Mouse (Mus musculus) stomach, postnatal 0 days (tissue): ENCODE data around the gene Fam163a. TPM values are rescaled to one million over a fixed set of nuclear protein-coding genes. Genes with fewer than 3 reads are reported as not detected.
"Not testable (repeated sequence)": the region's sequence is repeated elsewhere in the genome, so short reads cannot be mapped to it uniquely, and the experiment has no call there.

Source experiments
- ATAC-seq: fragments of 200-750 bp; cut with Nextera tagmentation; 2 replicates; pipeline ENCODE4 v1.8.0; 2017; ENCODE audit not compliant: low FRiP score, low TSS enrichment
- DNase-seq: peaks from one replicate; pipeline ENCODE4 v3.0.0-alpha.2; 2016; ENCODE audit warnings: low spot score
- H3K27ac ChIP-seq: fragments of 300-500 bp; sonication (generic); replicated peaks from 2 replicates; pipeline ENCODE4 v1.5.1; 2014; ENCODE audit warnings: mild to moderate bottlenecking, control low read depth
- H3K27me3 ChIP-seq: fragments of 300-500 bp; sonication (generic); 2 replicates; pipeline ENCODE4 v1.6.1; 2014; ENCODE audit warnings: low read length; ENCODE audit not compliant: control insufficient read depth, insufficient read depth
- H3K36me3 ChIP-seq: fragments of 300-500 bp; sonication (generic); 2 replicates; pipeline ENCODE4 v1.6.1; 2014; ENCODE audit warnings: low read length, mixed read lengths; ENCODE audit not compliant: control insufficient read depth, insufficient read depth
- H3K4me1 ChIP-seq: fragments of 300-500 bp; sonication (generic); replicated peaks from 2 replicates; pipeline ENCODE4 v1.6.1; 2014; ENCODE audit warnings: antibody characterized with exemption; ENCODE audit not compliant: control insufficient read depth, insufficient read depth
- H3K4me2 ChIP-seq: fragments of 300-500 bp; sonication (generic); replicated peaks from 2 replicates; pipeline ENCODE4 v1.6.1; 2014; ENCODE audit warnings: low read depth, mild to moderate bottlenecking, control low read depth, moderate library complexity
- H3K4me3 ChIP-seq: fragments of 300-500 bp; sonication (generic); 2 replicates; pipeline ENCODE4 v1.5.1; 2014; ENCODE audit warnings: low read depth, low read length, control low read depth
- H3K9ac ChIP-seq: fragments of 300-500 bp; sonication (generic); 2 replicates; pipeline ENCODE4 v1.6.1; 2014; ENCODE audit warnings: mild to moderate bottlenecking, low read length, control low read depth, mixed read lengths
- H3K9me3 ChIP-seq: fragments of 300-500 bp; sonication (generic); 2 replicates; pipeline ENCODE4 v1.6.1; 2016; ENCODE audit warnings: low read length; ENCODE audit not compliant: control insufficient read depth
- CTCF ChIP-seq: IDR thresholded peaks from 2 replicates; pipeline ENCODE4 v1.5.1; 2016; ENCODE audit warnings: antibody characterized with exemption, low read depth, mild to moderate bottlenecking, moderate library complexity
- EP300 ChIP-seq: optimal IDR thresholded peaks from 2 replicates; pipeline ENCODE3; 2016; ENCODE audit warnings: antibody characterized with exemption
- WGBS: fragments of 180-500 bp; shearing (Covaris S2); extraction: QIAGEN DNeasy Blood & Tissue Kit; methylation state at CpG from one replicate; pipeline ENCODE4 v1.1.7; 2014; 5-methylcytosine and 5-hydroxymethylcytosine counted together
- polyA plus RNA-seq: library from polyadenylated mRNA; unstranded; fragments of >200 nt; fragmentation: Nextera tagmentation; extraction: Ambion mirVana; gene quantifications from 2 replicates; pipeline ENCODE4 v1.2.1, GENCODE M21; 2015

The Fam163a gene
- polyA plus RNA-seq: 1.2 and 1.5 TPM in 2 replicates

GRCm38 (mm10) chr1:156204656-156205131 is at the start of gene Fam163a:
Gene Fam163a, minus strand, starts transcription at chr1:156205026.
- peak within 1 kb of the TSS; percentile 37 for H3K4me3 ChIP-seq
- peak within 1 kb of the TSS; percentile 18; the same call in 1 of the 2 replicates for H3K9ac ChIP-seq
- no peak for TF ChIP-seq CTCF
- TF ChIP-seq EP300: no peak
- under 1% methylated on average over 39 of the region's 44 CpGs for WGBS
- H3K4me1 ChIP-seq: no peaks in the 10 kb centered on the region
- H3K4me2 ChIP-seq: peak within 1 kb of the TSS; percentile 50
- H3K27ac ChIP-seq: no peak within 1 kb of the TSS
- peaks cover 5% of the 10 kb centered on the region; the same call in 1 of the 2 replicates for H3K27me3 ChIP-seq
- no peaks in the 10 kb centered on the region for H3K9me3 ChIP-seq
- DNase-seq (peak; percentile 31), ATAC-seq (peak; percentile 45)
- H3K36me3 ChIP-seq: no peaks in the 10 kb centered on the region

- not testable (repeated sequence) for H3K4me2 ChIP-seq, H3K4me1 ChIP-seq, H3K36me3 ChIP-seq, H3K9ac ChIP-seq, H3K4me3 ChIP-seq, H3K27me3 ChIP-seq, H3K9me3 ChIP-seq, DNase-seq, ATAC-seq, H3K27ac ChIP-seq
- WGBS: 67% methylated on average over 4 of the region's 4 CpGs
Observed at GRCm38 (mm10) chr1:156251096-156251495, 46.3 kb upstream of the Fam163a start.

- Histone ChIP-seq H3K4me2 (no peak overlapping the region), H3K27ac (no peak overlapping the region), H3K9me3 (no peaks in the 10 kb centered on the region), H3K4me1 (no peaks in the 10 kb centered on the region), H3K4me3 (no peak overlapping the region), H3K36me3 (no peaks in the 10 kb centered on the region), H3K27me3 (no peaks in the 10 kb centered on the region), H3K9ac (no peak overlapping the region)
- no peak for ATAC-seq
- DNase-seq: no peak
- no peak for TF ChIP-seq CTCF
- no peak for TF ChIP-seq EP300
- 61% methylated on average over 3 of the region's 3 CpGs for WGBS
Observed at GRCm38 (mm10) chr1:156247893-156248292, 43.1 kb upstream of the Fam163a start.

GRCm38 (mm10) chr1:156241713-156242348 is 37.0 kb upstream of the Fam163a start:
- H3K4me1 ChIP-seq: no peaks in the 10 kb centered on the region
- no peaks in the 10 kb centered on the region for H3K27me3 ChIP-seq
- 9% methylated on average over 14 of the region's 14 CpGs for WGBS
- no peaks in the 10 kb centered on the region for H3K9me3 ChIP-seq
- H3K4me3 ChIP-seq: no peak overlapping the region
- H3K4me2 ChIP-seq: no peak overlapping the region
- H3K9ac ChIP-seq: no peak overlapping the region
- no peak overlapping the region for H3K27ac ChIP-seq
- TF ChIP-seq EP300 (no peak), CTCF (peak; percentile 92)
- DNase-seq (peak; percentile 68), ATAC-seq (no peak; the same call in 1 of the 2 replicates)
- H3K36me3 ChIP-seq: no peaks in the 10 kb centered on the region

GRCm38 (mm10) chr1:156241035-156241434 is 36.2 kb upstream of the Fam163a start:
- ATAC-seq (no peak), DNase-seq (no peak)
- Histone ChIP-seq H3K4me1 (no peaks in the 10 kb centered on the region), H3K27ac (no peak overlapping the region), H3K36me3 (no peaks in the 10 kb centered on the region), H3K9ac (no peak overlapping the region), H3K27me3 (no peaks in the 10 kb centered on the region), H3K4me2 (no peak overlapping the region), H3K4me3 (no peak overlapping the region), H3K9me3 (no peaks in the 10 kb centered on the region)
- 38% methylated on average over 2 of the region's 2 CpGs for WGBS
- TF ChIP-seq EP300 (no peak), CTCF (peak; percentile 71)

GRCm38 (mm10) chr1:156231122-156231521 is 26.3 kb upstream of the Fam163a start:
- no peak for TF ChIP-seq CTCF
- no peak for TF ChIP-seq EP300
- Histone ChIP-seq H3K27ac (no peak overlapping the region), H3K4me1 (no peaks in the 10 kb centered on the region), H3K4me3 (no peak overlapping the region), H3K9me3 (no peaks in the 10 kb centered on the region), H3K27me3 (no peaks in the 10 kb centered on the region), H3K9ac (no peak overlapping the region), H3K36me3 (no peaks in the 10 kb centered on the region), H3K4me2 (no peak overlapping the region)
- WGBS: 89% methylated on average over 6 of the region's 6 CpGs
- no peak for DNase-seq
- no peak for ATAC-seq
